Mouse (Mus musculus) layer of hippocampus, adult 9-10 months (tissue): Measurements from ENCODE around the gene Fmn2.

ENCODE experiments used
- DNase-seq: peaks from one replicate; pipeline ENCODE4 v3.0.0; 2022; ENCODE audit warnings: low spot score

The Fmn2 gene

DNA sequence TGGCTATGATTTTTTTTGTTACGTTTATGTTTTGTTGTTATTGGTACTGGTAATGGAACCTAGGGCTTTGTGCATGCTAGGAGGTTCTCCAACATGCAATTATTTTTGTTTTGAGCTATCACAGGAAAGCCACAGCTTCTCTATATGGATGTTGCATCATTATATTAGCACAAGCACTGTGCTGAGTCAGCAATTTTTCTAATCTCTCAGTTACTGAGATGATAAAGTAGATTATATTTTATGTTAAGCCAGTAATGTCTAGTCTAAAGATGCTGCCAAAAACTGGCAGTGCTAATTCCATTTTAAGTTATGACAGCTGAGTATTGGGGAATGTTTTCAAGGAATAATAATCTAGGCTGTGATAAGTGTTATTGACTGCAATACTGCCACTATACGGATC, 287.0 kb downstream of the Fmn2 start:
- no peak for DNase-seq

DNA sequence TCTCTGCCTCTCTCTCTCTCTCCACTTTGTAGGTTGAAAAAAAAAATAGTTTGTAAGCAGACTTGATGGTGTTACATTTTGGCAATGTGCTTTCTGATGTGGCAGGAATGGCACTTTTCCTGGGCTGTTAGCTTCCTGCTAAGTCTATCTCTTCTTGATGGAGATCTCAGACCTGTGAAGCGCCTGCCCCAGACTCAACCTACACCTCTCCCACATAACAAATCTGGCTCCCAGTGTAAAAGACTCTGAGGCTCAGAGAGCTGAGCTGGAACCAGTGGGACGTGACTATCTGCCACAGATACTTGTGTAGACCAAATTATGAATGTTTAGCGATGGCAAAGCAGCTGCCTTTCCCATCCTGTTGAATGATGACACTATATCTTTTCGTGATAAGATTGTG, 310.2 kb downstream of the Fmn2 start:
- no peak for DNase-seq

DNA sequence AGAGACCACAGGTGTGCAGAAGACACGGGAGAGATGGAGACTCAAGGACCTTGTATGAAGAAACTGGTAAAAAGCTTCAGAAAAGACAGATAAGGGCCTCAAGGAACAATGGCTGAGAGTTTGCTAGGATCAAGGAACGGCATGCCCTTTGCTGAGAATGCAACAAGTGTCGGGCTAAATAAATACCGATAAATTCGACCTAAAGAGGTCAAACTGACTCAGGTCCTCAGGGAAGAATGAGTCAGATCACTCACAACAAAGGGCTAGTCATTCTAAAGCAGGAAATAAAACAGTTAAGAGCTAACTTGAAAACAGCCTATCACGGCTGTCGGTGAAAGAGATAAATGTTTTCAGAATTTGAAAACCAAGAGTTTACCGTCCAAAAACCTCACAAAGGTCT, 324.9 kb downstream of the Fmn2 start:
- no peak for DNase-seq

DNA sequence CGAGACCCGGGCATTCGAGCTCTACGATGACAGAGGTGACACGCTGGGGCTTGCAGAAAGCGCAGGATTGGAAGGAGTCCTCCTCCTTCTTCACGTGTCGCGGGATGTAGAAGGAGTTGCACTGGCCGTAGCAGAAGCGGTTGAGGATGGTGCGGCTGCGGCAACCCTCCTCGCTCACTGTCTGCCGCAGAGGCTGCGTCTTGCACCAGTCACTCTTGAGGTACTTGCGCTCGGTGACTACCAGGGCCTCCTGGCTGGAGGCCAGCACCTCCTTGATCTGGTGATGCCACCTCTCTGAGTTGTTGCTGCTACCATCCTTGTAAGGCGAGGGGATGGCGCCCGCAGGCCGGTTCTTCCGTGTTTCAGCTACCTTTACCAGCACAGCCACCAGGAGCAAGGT, 335.2 kb downstream of the Fmn2 start:
- no peak for DNase-seq

DNA sequence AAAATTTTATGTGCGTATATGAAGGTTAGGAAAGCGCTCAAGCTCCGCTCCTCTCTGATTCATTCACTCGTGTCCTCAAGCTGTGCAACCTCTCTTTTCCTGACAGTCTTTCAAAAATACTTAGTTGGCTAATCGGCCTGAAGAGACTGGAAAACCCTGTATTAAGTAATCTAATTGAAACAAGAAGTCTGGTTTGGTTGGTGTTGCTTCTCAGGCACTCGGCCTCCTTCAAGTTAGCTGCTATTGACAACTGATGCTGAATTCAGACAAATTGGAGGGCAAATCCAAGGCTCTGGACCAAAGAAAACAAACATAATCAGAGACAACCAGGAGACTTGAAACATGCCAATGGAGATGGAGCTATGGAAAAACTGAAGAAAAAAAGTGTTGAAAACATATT, 343.2 kb downstream of the Fmn2 start:
- no peak for DNase-seq

DNA sequence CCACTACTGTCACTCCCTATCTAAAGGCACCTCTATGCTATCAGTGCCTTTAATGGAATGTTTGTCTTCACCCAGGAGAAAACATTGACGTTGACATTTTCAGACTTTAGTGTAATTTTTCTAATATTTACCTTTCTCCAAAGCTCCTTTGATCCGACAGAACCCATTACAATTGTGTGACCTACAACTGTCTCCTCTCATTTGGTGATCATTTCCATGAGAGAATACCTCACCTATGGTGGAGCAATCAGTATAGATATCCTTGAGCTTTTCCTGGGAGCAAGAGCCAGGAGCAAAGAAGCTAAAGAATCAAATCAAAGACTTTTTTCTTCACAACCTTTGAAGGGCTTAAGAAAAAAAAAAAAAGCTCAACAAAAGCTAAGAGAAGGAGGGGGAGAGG, 354.6 kb downstream of the Fmn2 start:
- no peak for DNase-seq

DNA sequence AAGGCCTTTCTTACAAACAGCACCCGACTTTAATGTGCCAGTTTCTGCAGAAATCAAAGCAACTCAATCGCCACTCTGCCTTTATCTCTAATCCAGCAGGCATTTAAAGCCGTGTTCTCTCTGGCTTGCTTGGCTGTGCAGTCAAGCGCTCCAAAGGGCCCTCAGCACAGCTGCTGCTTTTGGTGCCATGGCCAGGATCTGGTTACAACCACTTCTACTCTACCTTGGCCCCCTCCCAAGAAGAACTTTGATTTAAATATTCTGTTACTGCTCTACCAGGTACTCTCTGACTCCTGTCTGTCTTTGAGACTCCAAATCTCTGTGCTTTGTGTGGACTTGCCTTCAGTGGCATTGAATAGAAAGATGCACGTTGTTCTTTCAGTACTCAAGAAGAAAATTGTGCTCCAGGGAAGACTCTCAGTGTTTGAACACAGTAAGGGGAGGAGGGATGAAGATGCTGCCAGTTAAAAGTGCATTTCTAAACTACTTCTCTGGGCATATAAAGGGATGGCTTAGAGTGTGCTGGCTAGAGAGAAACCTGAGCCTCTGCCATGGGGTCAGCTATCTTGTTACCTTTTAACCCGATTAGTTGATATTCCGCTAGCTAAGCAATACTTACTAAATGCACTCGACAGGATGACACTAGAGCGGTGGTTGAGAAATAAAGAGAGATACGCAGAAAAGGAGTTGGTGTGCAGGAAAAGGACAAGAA, 358.9 kb downstream of the Fmn2 start:
- DNase-seq: no peak
